Comparison of ENCODE assay signal across 12 mouse cellular contexts in the genomic region with DNA sequence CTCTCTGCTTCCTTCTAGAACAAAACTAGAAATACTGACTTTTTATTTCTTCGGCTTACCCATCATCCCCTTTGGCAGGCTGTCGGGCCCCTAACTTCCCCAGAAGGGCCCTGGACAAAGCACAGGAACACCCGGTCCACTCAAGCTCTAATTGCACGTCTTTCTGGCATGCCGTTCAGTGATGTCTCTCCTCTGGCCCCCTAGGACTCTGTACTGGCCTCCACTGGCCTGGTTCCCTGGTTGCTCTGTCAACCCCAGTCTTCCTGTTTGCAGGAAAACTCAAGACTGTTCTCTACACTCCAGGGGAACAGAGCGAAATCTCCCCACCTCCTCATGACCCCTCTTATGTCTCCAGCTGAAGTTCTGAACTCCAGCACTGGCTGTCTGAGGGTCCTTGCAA. TPM values are rescaled to one million over a fixed set of nuclear protein-coding genes. Genes with fewer than 3 reads are reported as not detected.
DNase-seq lines count a peak whose midpoint lies in the region; ATAC-seq and TF ChIP-seq lines count a peak whose summit lies in the region.
"Had no signal": no experiment of that assay in that cellular context is flagged by ENCODE, and none has a peak within 500 bp of the region (broad histone marks: within the 10 kb centered on the region; RNA-seq: fewer than 3 reads in every experiment).

No protein-coding gene starts in this region.

- no peak for ATAC-seq in kidney, postnatal 0 days (replicated peaks; ENCODE audit: low FRiP score, low read depth)
- no peak for ATAC-seq in forebrain, embryonic 11.5 days (replicated peaks; ENCODE audit: low FRiP score)
- no peak for ATAC-seq in midbrain, embryonic 15.5 days (replicated peaks)

- no peak overlapping the region for H3K4me2 ChIP-seq in kidney, postnatal 0 days (ENCODE audit: low read length)
- H3K4me2 ChIP-seq in forebrain, embryonic 11.5 days (ENCODE audit: low read depth, low read length, severe bottlenecking), result peak overlapping the region; percentile 15; the same call in 1 of the 2 replicates
- H3K4me2 ChIP-seq in midbrain, embryonic 15.5 days, result no peak overlapping the region

- peak overlapping the region; percentile 16; the same call in 1 of the 2 replicates for H3K27ac ChIP-seq in kidney, postnatal 0 days
- peak overlapping the region; percentile 86 for H3K27ac ChIP-seq in forebrain, embryonic 11.5 days (ENCODE audit: low read depth, low read length)
- peak overlapping the region; percentile 93 for H3K27ac ChIP-seq in hindbrain, embryonic 10.5 days
- peak overlapping the region; percentile 89 for H3K27ac ChIP-seq in midbrain, embryonic 15.5 days

- no peak overlapping the region for H3K9ac ChIP-seq in kidney, postnatal 0 days (ENCODE audit: low read depth, low read length)
- peak overlapping the region; percentile 14 for H3K9ac ChIP-seq in forebrain, embryonic 11.5 days (ENCODE audit: low read length)
- H3K9ac ChIP-seq in midbrain, embryonic 15.5 days, result no peak overlapping the region

- H3K36me3 ChIP-seq in kidney, postnatal 0 days (ENCODE audit: insufficient read depth, low read length), result no peaks in the 10 kb centered on the region
- H3K36me3 ChIP-seq in forebrain, embryonic 11.5 days (ENCODE audit: control insufficient read depth, insufficient read depth, low read length), result no peaks in the 10 kb centered on the region
- no peaks in the 10 kb centered on the region for H3K36me3 ChIP-seq in hindbrain, embryonic 10.5 days
- no peaks in the 10 kb centered on the region for H3K36me3 ChIP-seq in midbrain, embryonic 15.5 days (replicated peaks)
- H3K36me3 ChIP-seq: G1E had no signal

- no peaks in the 10 kb centered on the region for H3K9me3 ChIP-seq in kidney, postnatal 0 days (replicated peaks; ENCODE audit: low read length)
- H3K9me3 ChIP-seq in forebrain, embryonic 11.5 days (ENCODE audit: control insufficient read depth, low read length), result no peaks in the 10 kb centered on the region
- no peaks in the 10 kb centered on the region for H3K9me3 ChIP-seq in hindbrain, embryonic 10.5 days
- H3K9me3 ChIP-seq in midbrain, embryonic 15.5 days, result no peaks in the 10 kb centered on the region
- H3K9me3 ChIP-seq: G1E had no signal

- no peak for TF ChIP-seq CTCF in kidney, postnatal 0 days (IDR thresholded peaks at IDR 0.05; ENCODE audit: low read depth)

- no peak overlapping the region for H3K4me3 ChIP-seq in kidney, postnatal 0 days (replicated peaks; ENCODE audit: low read depth, low read length)
- H3K4me3 ChIP-seq in forebrain, embryonic 11.5 days (ENCODE audit: low read depth, low read length), result no peak overlapping the region
- H3K4me3 ChIP-seq in hindbrain, embryonic 10.5 days, result no peak overlapping the region
- no peak overlapping the region for H3K4me3 ChIP-seq in midbrain, embryonic 15.5 days

- no peaks in the 10 kb centered on the region for H3K27me3 ChIP-seq in kidney, postnatal 0 days (ENCODE audit: insufficient read depth, low read length)
- H3K27me3 ChIP-seq in forebrain, embryonic 11.5 days (ENCODE audit: control insufficient read depth, insufficient read depth, low read length), result no peaks in the 10 kb centered on the region
- no peaks in the 10 kb centered on the region for H3K27me3 ChIP-seq in hindbrain, embryonic 10.5 days (ENCODE audit: insufficient read depth, poor library complexity, severe bottlenecking)
- H3K27me3 ChIP-seq in midbrain, embryonic 15.5 days (replicated peaks), result no peaks in the 10 kb centered on the region

- DNase-seq in kidney, postnatal 0 days (ENCODE audit: low spot score), result no peak
- DNase-seq in kidney, adult 9 months, result no peak
- peak; percentile 56 for DNase-seq in forebrain, embryonic 11.5 days (ENCODE audit: low spot score)
- DNase-seq in hindbrain, embryonic 10.5 days (ENCODE audit: low spot score), result no peak
- DNase-seq in spleen, postnatal 36 days (ENCODE audit: low spot score in 2 of 2), result no peak
- DNase-seq in cerebellum, postnatal 36 days, result no peak
- no peak for DNase-seq in right cerebral cortex, adult 18-20 months
- DNase-seq: adrenal gland, postnatal 36 days; right cerebral cortex, postnatal 14 days had no signal

- H3K4me1 ChIP-seq in kidney, postnatal 0 days (replicated peaks; ENCODE audit: insufficient read depth, low read length), result peaks cover 20% of the 10 kb centered on the region
- peaks cover 35% of the 10 kb centered on the region for H3K4me1 ChIP-seq in forebrain, embryonic 11.5 days (replicated peaks; ENCODE audit: control insufficient read depth, insufficient read depth, low read length)
- peaks cover 78% of the 10 kb centered on the region for H3K4me1 ChIP-seq in hindbrain, embryonic 10.5 days (replicated peaks)
- H3K4me1 ChIP-seq in midbrain, embryonic 15.5 days, result peaks cover 41% of the 10 kb centered on the region

- WGBS in kidney, postnatal 0 days, result 44% methylated on average over 6 of the region's 6 CpGs
- WGBS in forebrain, embryonic 11.5 days, result 22% methylated on average over 6 of the region's 6 CpGs
- WGBS in hindbrain, embryonic 10.5 days, result 29% methylated on average over 6 of the region's 6 CpGs
- 20% methylated on average over 6 of the region's 6 CpGs for WGBS in midbrain, embryonic 15.5 days

RNA-seq across cellular contexts. Expression of gene Cpa5, which starts 7.9 kb away (rescaled TPM):
- polyA plus RNA-seq in kidney, postnatal 0 days (2015; fragmentation: Nextera tagmentation; extraction: Ambion mirVana), result 0.27 and 0.28 TPM in 2 replicates
- polyA plus RNA-seq in forebrain, embryonic 11.5 days (2014; fragmentation: Nextera tagmentation; extraction: Ambion mirVana), result 0.15 and 0.72 TPM in 2 replicates
- polyA plus RNA-seq in hindbrain, embryonic 10.5 days (2016; fragmentation: Nextera tagmentation; extraction: Ambion mirVana), result 0.08 and 0.44 TPM in 2 replicates
- polyA plus RNA-seq in midbrain, embryonic 15.5 days (2015; fragmentation: Nextera tagmentation; extraction: Ambion mirVana), result not detected in 2 replicates
- polyA plus RNA-seq: G1E; large intestine, adult 2 months had no signal

RNA-seq across cellular contexts. Expression of gene Cpa1, which starts 20.3 kb away (rescaled TPM):
- polyA plus RNA-seq in kidney, postnatal 0 days (2015; fragmentation: Nextera tagmentation; extraction: Ambion mirVana), result 0.53 and 0.55 TPM in 2 replicates
- polyA plus RNA-seq in forebrain, embryonic 11.5 days (2014; fragmentation: Nextera tagmentation; extraction: Ambion mirVana), result 0.16 TPM in 1 of 2 replicates, not detected in the other
- polyA plus RNA-seq in hindbrain, embryonic 10.5 days (2016; fragmentation: Nextera tagmentation; extraction: Ambion mirVana), result 0.14 and 0.16 TPM in 2 replicates
- polyA plus RNA-seq in midbrain, embryonic 15.5 days (2015; fragmentation: Nextera tagmentation; extraction: Ambion mirVana), result 0.63 and 0.89 TPM in 2 replicates
- polyA plus RNA-seq: G1E had no signal

RNA-seq across cellular contexts. Expression of gene Cpa4, which starts 50.6 kb away (rescaled TPM):
- 0.05 TPM in 1 of 2 replicates, not detected in the other for polyA plus RNA-seq in kidney, postnatal 0 days (2015; fragmentation: Nextera tagmentation; extraction: Ambion mirVana)
- polyA plus RNA-seq in forebrain, embryonic 11.5 days (2014; fragmentation: Nextera tagmentation; extraction: Ambion mirVana), result 5.4 and 5.6 TPM in 2 replicates
- polyA plus RNA-seq in hindbrain, embryonic 10.5 days (2016; fragmentation: Nextera tagmentation; extraction: Ambion mirVana), result 1.4 and 2.5 TPM in 2 replicates
- 1.0 and 1.5 TPM in 2 replicates for polyA plus RNA-seq in midbrain, embryonic 15.5 days (2015; fragmentation: Nextera tagmentation; extraction: Ambion mirVana)
- polyA plus RNA-seq: G1E; large intestine, adult 2 months had no signal

Comparison
In these comparisons a context has a peak if more than half of its experiments do, and no peak if none do; other contexts are left out.
1. H3K27ac ChIP-seq: peak in every context shown above with its lines; median percentile 93 in hindbrain, embryonic 10.5 days; 89 in midbrain, embryonic 15.5 days; 86 in forebrain, embryonic 11.5 days; 16 in kidney, postnatal 0 days.